Mouse (Mus musculus) heart, embryonic 11.5 days (tissue): ENCODE measurements around the gene Stk17b. TPM values are rescaled to one million over a fixed set of nuclear protein-coding genes. Genes with fewer than 3 reads are reported as not detected.
"Not testable (repeated sequence)": the region's sequence is repeated elsewhere in the genome, so short reads cannot be mapped to it uniquely, and the experiment has no call there.

Source experiments
- ATAC-seq: fragments of 200-750 bp; cut with Nextera tagmentation; replicated peaks from 2 replicates; pipeline ENCODE4 v1.8.0; 2017; ENCODE audit warnings: moderate library complexity; ENCODE audit not compliant: insufficient number of reproducible peaks, low FRiP score, low TSS enrichment
- H3K27ac ChIP-seq: fragments of 300-500 bp; sonication (generic); 2 replicates; pipeline ENCODE4 v1.5.1; 2014; ENCODE audit warnings: mild to moderate bottlenecking, low read depth, low read length
- H3K27me3 ChIP-seq: fragments of 300-500 bp; sonication (generic); 2 replicates; pipeline ENCODE4 v1.6.1; 2014; ENCODE audit warnings: mild to moderate bottlenecking, low read length, mixed read lengths; ENCODE audit not compliant: control insufficient read depth, insufficient read depth
- H3K36me3 ChIP-seq: fragments of 300-500 bp; sonication (generic); 2 replicates; pipeline ENCODE4 v1.6.1; 2014; ENCODE audit warnings: mild to moderate bottlenecking, low read length, moderate library complexity, mixed read lengths; ENCODE audit not compliant: control insufficient read depth, insufficient read depth
- H3K4me1 ChIP-seq: fragments of 300-500 bp; sonication (generic); 2 replicates; pipeline ENCODE4 v1.6.1; 2014; ENCODE audit warnings: low read length; ENCODE audit not compliant: control insufficient read depth, insufficient read depth
- H3K4me2 ChIP-seq: fragments of 300-500 bp; sonication (generic); 2 replicates; pipeline ENCODE4 v1.6.1; 2014; ENCODE audit warnings: mild to moderate bottlenecking, moderate library complexity
- H3K4me3 ChIP-seq: fragments of 300-500 bp; sonication (generic); 2 replicates; pipeline ENCODE4 v1.5.1; 2014; ENCODE audit warnings: low read depth, low read length
- H3K9ac ChIP-seq: fragments of 300-500 bp; sonication (generic); 2 replicates; pipeline ENCODE4 v1.6.1; 2014; ENCODE audit warnings: mild to moderate bottlenecking, low read depth, low read length, moderate library complexity
- H3K9me3 ChIP-seq: fragments of 300-500 bp; sonication (generic); replicated peaks from 2 replicates; pipeline ENCODE4 v1.6.1; 2016; ENCODE audit warnings: low read length; ENCODE audit not compliant: control insufficient read depth
- WGBS: fragments of 180-500 bp; shearing (Covaris S2); extraction: QIAGEN DNeasy Blood & Tissue Kit; methylation state at CpG from one replicate; pipeline ENCODE4 v1.1.7; 2014; ENCODE audit not compliant: insufficient replicate concordance; 5-methylcytosine and 5-hydroxymethylcytosine counted together
- polyA plus RNA-seq: library from polyadenylated mRNA; unstranded; fragments of >200 nt; fragmentation: Nextera tagmentation; extraction: Ambion mirVana; gene quantifications from 2 replicates; pipeline ENCODE4 v1.2.1, GENCODE M21; 2014

Stk17b gene
- polyA plus RNA-seq, 1 experiment from 2014 or later: 17.2 TPM

- Histone ChIP-seq H3K27me3 (no peaks in the 10 kb centered on the region), H3K4me2 (no peak overlapping the region), H3K27ac (no peak overlapping the region), H3K36me3 (no peaks in the 10 kb centered on the region), H3K4me3 (no peak overlapping the region), H3K9ac (no peak overlapping the region), H3K4me1 (no peaks in the 10 kb centered on the region), H3K9me3 (no peaks in the 10 kb centered on the region)
- no peak for ATAC-seq
- 79% methylated on average over 3 of the region's 3 CpGs for WGBS
Measured at GRCm38 (mm10) chr1:53736583-53736982, 48.4 kb downstream of the Stk17b start.

- 11% methylated on average over 5 of the region's 5 CpGs for WGBS
- peak overlapping the region; percentile 20; the same call in 1 of the 2 replicates for H3K4me2 ChIP-seq
- peaks cover 14% of the 10 kb centered on the region for H3K4me1 ChIP-seq
- H3K9ac ChIP-seq: no peak overlapping the region
- no peak overlapping the region for H3K4me3 ChIP-seq
- H3K27ac ChIP-seq: peak overlapping the region; percentile 38
- no peaks in the 10 kb centered on the region for H3K36me3 ChIP-seq
- H3K27me3 ChIP-seq: no peaks in the 10 kb centered on the region
- no peak for ATAC-seq
- no peaks in the 10 kb centered on the region for H3K9me3 ChIP-seq
Measured at GRCm38 (mm10) chr1:53728489-53729225, 56.4 kb downstream of the Stk17b start.

GRCm38 (mm10) chr1:53726883-53727282 lies 58.1 kb downstream of the Stk17b start:
- ATAC-seq: no peak
- Histone ChIP-seq H3K4me3 (no peak overlapping the region), H3K9ac (no peak overlapping the region), H3K9me3 (no peaks in the 10 kb centered on the region), H3K27me3 (no peaks in the 10 kb centered on the region), H3K4me1 (peaks cover 14% of the 10 kb centered on the region), H3K27ac (no peak overlapping the region), H3K36me3 (no peaks in the 10 kb centered on the region), H3K4me2 (no peak overlapping the region)
- 90% methylated on average over 2 of the region's 2 CpGs for WGBS

- H3K4me1 ChIP-seq: no peaks in the 10 kb centered on the region
- H3K27me3 ChIP-seq: no peaks in the 10 kb centered on the region
- H3K4me3 ChIP-seq: no peak overlapping the region
- no peaks in the 10 kb centered on the region for H3K36me3 ChIP-seq
- no peak overlapping the region for H3K4me2 ChIP-seq
- no peaks in the 10 kb centered on the region for H3K9me3 ChIP-seq
- ATAC-seq: no peak
- H3K9ac ChIP-seq: no peak overlapping the region
- no peak overlapping the region for H3K27ac ChIP-seq
Measured at GRCm38 (mm10) chr1:53721353-53721752, 63.7 kb downstream of the Stk17b start.

GRCm38 (mm10) chr1:53720601-53721351 lies 64.2 kb downstream of the Stk17b start:
- Histone ChIP-seq H3K9me3 (no peaks in the 10 kb centered on the region), H3K4me1 (no peaks in the 10 kb centered on the region), H3K36me3 (no peaks in the 10 kb centered on the region), H3K4me2 (no peak overlapping the region), H3K4me3 (no peak overlapping the region), H3K9ac (no peak overlapping the region), H3K27ac (no peak overlapping the region), H3K27me3 (no peaks in the 10 kb centered on the region)
- ATAC-seq: no peak
- 57% methylated on average over 5 of the region's 5 CpGs for WGBS

- Histone ChIP-seq H3K4me2 (no peak overlapping the region), H3K27me3 (no peaks in the 10 kb centered on the region), H3K36me3 (no peaks in the 10 kb centered on the region), H3K4me3 (no peak overlapping the region), H3K27ac (no peak overlapping the region), H3K9me3 (no peaks in the 10 kb centered on the region), H3K4me1 (no peaks in the 10 kb centered on the region), H3K9ac (no peak overlapping the region)
- no peak for ATAC-seq
- 84% methylated on average over 1 of the region's 1 CpGs for WGBS
Measured at GRCm38 (mm10) chr1:53715966-53716515, 69.0 kb downstream of the Stk17b start.

- no peak overlapping the region for H3K9ac ChIP-seq
- no peaks in the 10 kb centered on the region for H3K36me3 ChIP-seq
- no peak overlapping the region for H3K27ac ChIP-seq
- H3K27me3 ChIP-seq: no peaks in the 10 kb centered on the region
- ATAC-seq: no peak
- no peaks in the 10 kb centered on the region for H3K9me3 ChIP-seq
- WGBS: 2% methylated on average over 4 of the region's 4 CpGs
- no peak overlapping the region for H3K4me2 ChIP-seq
- no peaks in the 10 kb centered on the region for H3K4me1 ChIP-seq
- H3K4me3 ChIP-seq: no peak overlapping the region
Measured at GRCm38 (mm10) chr1:53715446-53715845, 69.6 kb downstream of the Stk17b start.

- not testable (repeated sequence) for H3K4me2 ChIP-seq, ATAC-seq, H3K36me3 ChIP-seq, H3K9me3 ChIP-seq, H3K27ac ChIP-seq, H3K9ac ChIP-seq, H3K27me3 ChIP-seq, H3K4me1 ChIP-seq, H3K4me3 ChIP-seq
- 48% methylated on average over 2 of the region's 3 CpGs for WGBS
Measured at GRCm38 (mm10) chr1:53713383-53713782, 71.6 kb downstream of the Stk17b start.
